Mouse (Mus musculus) intestine, postnatal 0 days (tissue): ENCODE data around the gene Rbbp6. TPM values are rescaled to one million over a fixed set of nuclear protein-coding genes. Genes with fewer than 3 reads are reported as not detected.
A peak's percentile ranks its signal among the peaks of the same experiment; 100 is the strongest.

Source experiments
- ATAC-seq: fragments of 200-750 bp; cut with Nextera tagmentation; 2 replicates; pipeline ENCODE4 v1.8.0; 2017; ENCODE audit warnings: mild to moderate bottlenecking, moderate TSS enrichment, moderate library complexity
- H3K27ac ChIP-seq: fragments of 300-500 bp; sonication (generic); 2 replicates; pipeline ENCODE4 v1.5.1; 2014; ENCODE audit warnings: mild to moderate bottlenecking, low read depth, low read length, moderate library complexity
- H3K27me3 ChIP-seq: fragments of 300-500 bp; sonication (generic); replicated peaks from 2 replicates; pipeline ENCODE4 v1.6.1; 2014; ENCODE audit warnings: low read length, mixed read lengths; ENCODE audit not compliant: control insufficient read depth, insufficient read depth
- H3K36me3 ChIP-seq: fragments of 300-500 bp; sonication (generic); 2 replicates; pipeline ENCODE4 v1.6.1; 2014; ENCODE audit warnings: mild to moderate bottlenecking, moderate library complexity; ENCODE audit not compliant: control insufficient read depth, insufficient read depth
- H3K4me1 ChIP-seq: fragments of 300-500 bp; sonication (generic); replicated peaks from 2 replicates; pipeline ENCODE4 v1.6.1; 2014; ENCODE audit warnings: antibody characterized with exemption, low read length, mixed read lengths; ENCODE audit not compliant: control insufficient read depth, insufficient read depth
- H3K4me2 ChIP-seq: fragments of 300-500 bp; sonication (generic); replicated peaks from 2 replicates; pipeline ENCODE4 v1.6.1; 2014; ENCODE audit warnings: low read depth, mild to moderate bottlenecking, moderate library complexity
- H3K4me3 ChIP-seq: fragments of 300-500 bp; sonication (generic); 2 replicates; pipeline ENCODE4 v1.5.1; 2014; ENCODE audit warnings: low read depth, low read length
- H3K9ac ChIP-seq: fragments of 300-500 bp; sonication (generic); 2 replicates; pipeline ENCODE4 v1.6.1; 2014; ENCODE audit warnings: mild to moderate bottlenecking, low read depth, low read length
- H3K9me3 ChIP-seq: fragments of 300-500 bp; sonication (generic); 2 replicates; pipeline ENCODE4 v1.6.1; 2016; ENCODE audit warnings: mixed run types; ENCODE audit not compliant: control insufficient read depth
- CTCF ChIP-seq: sonication (generic); IDR thresholded peaks from 2 replicates; pipeline ENCODE4 v1.5.1; 2016; ENCODE audit warnings: low read depth, mild to moderate bottlenecking, control low read depth, antibody characterized with exemption, moderate library complexity
- WGBS: fragments of 180-500 bp; shearing (Covaris S2); extraction: QIAGEN DNeasy Blood & Tissue Kit; methylation state at CpG from one replicate; pipeline ENCODE4 v1.1.7; 2014; 5-methylcytosine and 5-hydroxymethylcytosine counted together
- polyA plus RNA-seq: library from polyadenylated mRNA; unstranded; fragments of >200 nt; fragmentation: Nextera tagmentation; extraction: Ambion mirVana; gene quantifications from 2 replicates; pipeline ENCODE4 v1.2.1, GENCODE M21; 2015

The Rbbp6 gene
- polyA plus RNA-seq, 1 experiment from 2014 or later: 15.5 TPM

GRCm38 (mm10) chr7:122969231-122970032 is 3.9 kb downstream of the Rbbp6 start:
- H3K4me1 ChIP-seq: peaks cover 9% of the 10 kb centered on the region
- H3K9me3 ChIP-seq: no peaks in the 10 kb centered on the region
- 1% methylated on average over 62 of the region's 62 CpGs for WGBS
- peak; percentile 53 for TF ChIP-seq CTCF
- no peaks in the 10 kb centered on the region for H3K27me3 ChIP-seq
- H3K36me3 ChIP-seq: no peaks in the 10 kb centered on the region
- H3K9ac ChIP-seq: peak overlapping the region; percentile 100
- peak overlapping the region; percentile 77 for H3K4me2 ChIP-seq
- peak; percentile 98 for ATAC-seq
- H3K4me3 ChIP-seq: peak overlapping the region; percentile 89
- peak overlapping the region; percentile 96 for H3K27ac ChIP-seq

DNA sequence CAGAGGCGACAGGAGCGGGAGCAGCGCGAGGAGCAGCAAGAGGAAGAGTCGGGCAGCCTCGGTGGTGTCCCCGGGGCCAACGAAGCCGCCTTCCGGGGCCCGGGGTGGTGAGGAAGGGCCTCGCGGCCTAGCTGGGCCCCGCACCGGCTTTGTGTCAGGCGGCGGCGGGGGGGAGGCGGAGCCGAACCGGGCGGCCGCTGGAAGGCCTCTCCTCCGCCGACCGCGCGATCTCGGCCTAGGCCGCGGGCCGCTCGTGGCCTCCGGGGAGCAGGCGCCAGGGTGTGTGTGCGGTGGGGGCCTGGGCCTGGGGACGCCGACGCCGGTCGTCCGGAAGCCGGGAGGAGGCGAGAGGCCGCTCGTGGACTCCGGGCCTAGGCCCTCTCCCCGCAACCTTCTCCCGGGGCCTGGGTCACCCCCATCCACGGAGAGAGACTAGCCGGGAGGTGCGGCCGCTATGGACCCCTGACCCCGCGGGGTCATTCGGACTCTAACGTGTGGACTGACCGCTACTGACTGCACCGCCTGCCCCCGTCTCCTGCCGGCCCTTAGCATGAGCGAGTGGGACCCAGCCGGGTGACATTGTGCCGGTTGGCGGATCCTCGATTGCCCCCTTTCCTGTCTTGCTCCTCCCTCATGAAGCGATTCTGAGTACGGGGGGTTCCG is 4.8 kb downstream of the Rbbp6 start:
- Histone ChIP-seq H3K4me3 (peak overlapping the region; percentile 89), H3K27me3 (no peaks in the 10 kb centered on the region), H3K9me3 (no peaks in the 10 kb centered on the region), H3K36me3 (no peaks in the 10 kb centered on the region), H3K27ac (peak overlapping the region; percentile 96), H3K4me1 (peaks cover 9% of the 10 kb centered on the region), H3K4me2 (peak overlapping the region; percentile 77), H3K9ac (peak overlapping the region; percentile 100)
- no peak for TF ChIP-seq CTCF
- WGBS: 0% methylated on average over 67 of the region's 69 CpGs
- peak; percentile 74 for ATAC-seq

DNA sequence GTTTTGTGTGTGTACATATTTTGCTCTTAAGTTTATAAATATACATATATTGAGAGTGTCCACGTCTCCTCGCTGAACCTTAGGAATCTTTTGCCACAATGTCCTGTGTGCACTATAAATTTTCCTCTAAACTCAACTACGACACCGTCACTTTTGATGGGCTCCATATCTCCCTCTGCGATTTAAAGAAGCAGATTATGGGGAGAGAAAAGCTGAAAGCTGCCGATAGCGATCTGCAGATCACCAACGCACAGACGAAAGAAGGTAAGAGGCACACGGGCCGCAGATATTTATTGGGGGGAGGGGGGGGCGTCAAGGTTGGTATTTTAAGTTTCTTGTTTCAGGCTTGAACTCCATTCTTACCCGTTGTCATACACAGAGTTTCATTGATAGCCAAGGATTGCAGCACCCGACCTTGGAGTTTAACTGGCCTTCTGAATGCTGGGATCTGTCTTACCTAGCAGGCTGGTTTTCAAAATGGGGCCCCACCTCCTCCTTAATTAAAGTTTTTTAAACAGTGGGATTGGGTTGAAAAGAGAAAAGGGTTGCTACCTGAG is 5.5 kb downstream of the Rbbp6 start:
- peak overlapping the region; percentile 96 for H3K27ac ChIP-seq
- peak overlapping the region; percentile 100 for H3K9ac ChIP-seq
- peak overlapping the region; percentile 77 for H3K4me2 ChIP-seq
- no peaks in the 10 kb centered on the region for H3K9me3 ChIP-seq
- peak overlapping the region; percentile 89 for H3K4me3 ChIP-seq
- under 1% methylated on average over 14 of the region's 14 CpGs for whole genome bisulfite sequencing
- no peak for TF ChIP-seq CTCF
- H3K4me1 ChIP-seq: peaks cover 9% of the 10 kb centered on the region
- H3K27me3 ChIP-seq: no peaks in the 10 kb centered on the region
- ATAC-seq: no peak
- no peaks in the 10 kb centered on the region; the same call in 1 of the 2 replicates for H3K36me3 ChIP-seq

DNA sequence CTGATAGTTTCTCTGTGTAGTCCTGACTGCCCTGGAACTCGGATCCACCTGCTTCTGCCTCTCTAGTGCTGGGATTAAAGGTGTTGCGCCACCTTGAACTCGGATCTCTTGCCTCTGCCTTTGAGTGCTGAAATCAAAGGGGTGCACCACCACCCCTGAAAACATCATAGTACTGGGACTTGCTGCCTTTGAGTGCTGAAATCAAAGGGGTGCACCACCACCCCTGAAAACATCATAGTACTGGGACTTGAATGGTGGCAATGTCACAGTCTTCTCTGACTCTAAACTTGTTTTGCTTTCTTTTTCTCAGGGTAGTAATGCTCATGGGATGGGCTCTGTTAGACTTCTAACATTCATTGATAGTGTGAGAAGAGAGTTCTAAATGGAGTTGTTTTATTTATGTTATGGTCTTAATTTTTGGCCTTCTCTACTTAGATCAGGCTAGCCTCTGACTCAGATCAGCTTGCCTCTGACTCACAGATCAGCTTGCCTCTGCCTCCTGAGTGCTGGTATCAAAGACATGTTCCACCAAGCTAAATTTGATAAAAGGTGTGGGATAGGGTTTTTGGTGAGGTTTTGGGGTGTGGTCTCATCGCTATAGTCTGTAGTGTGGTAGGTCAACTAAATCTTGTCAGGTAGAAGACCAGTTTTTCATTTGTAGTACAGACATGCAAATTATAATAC is 6.7 kb downstream of the Rbbp6 start:
- 76% methylated on average over 4 of the region's 4 CpGs for WGBS
- peaks cover 5% of the 10 kb centered on the region for H3K36me3 ChIP-seq
- no peak for TF ChIP-seq CTCF
- no peak for ATAC-seq
- H3K27ac ChIP-seq: no peak overlapping the region
- H3K4me3 ChIP-seq: peak overlapping the region; percentile 89; the same call in 1 of the 2 replicates
- no peak overlapping the region for H3K9ac ChIP-seq
- H3K9me3 ChIP-seq: no peaks in the 10 kb centered on the region
- H3K4me1 ChIP-seq: peaks cover 9% of the 10 kb centered on the region
- H3K27me3 ChIP-seq: no peaks in the 10 kb centered on the region
- peak overlapping the region; percentile 77 for H3K4me2 ChIP-seq

- whole genome bisulfite sequencing: 68% methylated on average over 1 of the region's 1 CpGs
These were observed 14.0 kb downstream of the Rbbp6 start for GRCm38 (mm10) chr7:122979514-122979913.

DNA sequence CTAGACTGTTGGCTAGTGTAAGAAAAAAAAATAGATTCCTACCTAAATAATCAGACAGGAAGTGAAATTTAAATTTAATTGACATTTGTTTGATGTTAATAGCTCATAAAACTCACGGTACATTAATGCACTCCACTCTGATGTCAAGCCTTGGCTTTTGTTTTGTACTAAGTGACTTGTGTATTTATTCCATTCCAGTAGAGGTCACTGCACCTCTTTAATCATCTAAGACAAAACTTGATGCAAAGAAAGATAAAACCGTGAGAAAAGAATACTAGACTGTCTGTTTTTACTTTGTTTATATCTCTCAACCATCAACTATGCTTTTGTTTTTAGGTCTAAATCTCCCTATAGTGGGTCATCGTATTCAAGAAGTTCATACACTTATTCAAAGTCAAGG is 32.7 kb downstream of the Rbbp6 start:
- H3K4me3 ChIP-seq: no peak overlapping the region
- no peak for ATAC-seq
- no peak overlapping the region for H3K27ac ChIP-seq
- no peak overlapping the region for H3K4me2 ChIP-seq
- H3K9me3 ChIP-seq: no peaks in the 10 kb centered on the region
- TF ChIP-seq CTCF: no peak
- no peaks in the 10 kb centered on the region for H3K27me3 ChIP-seq
- no peaks in the 10 kb centered on the region for H3K4me1 ChIP-seq
- H3K36me3 ChIP-seq: peaks cover 75% of the 10 kb centered on the region
- 69% methylated on average over 3 of the region's 3 CpGs for WGBS
- no peak overlapping the region for H3K9ac ChIP-seq

More at GRCm38 (mm10) chr7:122979514-122979913, 14.0 kb downstream of the Rbbp6 start:
- Histone ChIP-seq H3K36me3 (peaks cover 16% of the 10 kb centered on the region), H3K4me2 (no peak overlapping the region), H3K27ac (no peak overlapping the region), H3K27me3 (no peaks in the 10 kb centered on the region), H3K4me3 (no peak overlapping the region), H3K9me3 (no peaks in the 10 kb centered on the region), H3K4me1 (no peaks in the 10 kb centered on the region), H3K9ac (no peak overlapping the region)
- ATAC-seq: no peak
- TF ChIP-seq CTCF: no peak
